Mouse (Mus musculus) adrenal gland, postnatal 36 days (tissue): ENCODE measurements at regions not wholly inside any gene's neighbourhood (a gene's known extent, or its start where the extent isn't known, plus 50 kb on each side); places are given as distances from the start of the nearest gene placed in this dataset.

Experiments
- DNase-seq, 2 experiments: peaks; one replicate each; pipeline ENCODE4 v3.0.0; 2021; ENCODE audit warnings: mixed read lengths in 1 of 2

DNA sequence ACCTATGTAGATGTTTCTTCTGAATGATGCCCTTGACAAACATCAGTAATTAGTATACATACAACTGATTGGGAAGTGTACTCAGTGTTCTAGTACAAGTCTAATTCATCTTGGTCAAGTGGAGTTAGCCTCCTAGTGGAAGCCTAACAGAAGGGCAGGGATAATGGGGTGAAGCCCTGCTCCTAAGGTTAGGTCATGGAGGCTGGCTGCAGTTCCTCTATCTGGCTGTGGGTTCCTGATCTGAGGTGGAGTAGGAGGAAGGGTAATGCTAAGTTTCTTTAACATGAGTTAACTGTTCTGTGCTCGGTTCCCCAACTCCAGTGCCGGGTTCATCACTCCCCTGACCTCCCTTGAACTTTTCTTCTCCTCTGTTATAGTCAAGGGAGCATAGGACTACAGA is 281.1 kb upstream of the Tle3 start:
- no peak for DNase-seq

DNA sequence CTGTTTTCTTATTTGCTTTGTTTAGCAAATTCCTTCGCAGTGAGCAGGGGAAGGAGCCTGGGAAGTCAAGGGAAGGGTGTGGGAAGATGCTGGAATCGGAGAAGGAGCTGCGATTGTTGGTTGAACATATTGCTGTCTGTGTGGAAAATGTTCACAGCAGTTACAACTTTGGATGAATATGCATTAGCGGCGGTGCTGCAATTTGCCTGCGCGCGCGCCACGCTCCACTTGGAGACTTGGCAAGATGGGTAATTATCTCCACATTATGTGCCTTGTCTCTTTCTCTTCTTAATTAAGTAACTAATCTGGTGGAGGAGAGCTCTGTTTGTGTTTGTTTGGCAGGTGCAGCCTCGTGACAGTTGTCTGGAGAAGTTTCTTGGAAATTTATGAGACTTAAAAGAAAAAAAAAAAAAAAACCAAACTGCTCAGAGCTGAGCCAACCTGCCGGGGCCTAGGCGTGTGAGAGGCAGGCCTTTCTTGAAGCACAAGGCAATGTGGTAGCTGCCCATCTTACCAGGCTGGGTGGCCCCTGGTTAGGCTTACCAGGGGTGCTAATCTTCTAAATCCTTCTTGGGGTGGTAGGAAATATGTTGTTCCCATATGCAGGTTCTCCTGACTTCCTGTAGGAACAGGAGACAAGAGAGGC is 279.2 kb upstream of the Tle3 start:
- DNase-seq = no peak

DNA sequence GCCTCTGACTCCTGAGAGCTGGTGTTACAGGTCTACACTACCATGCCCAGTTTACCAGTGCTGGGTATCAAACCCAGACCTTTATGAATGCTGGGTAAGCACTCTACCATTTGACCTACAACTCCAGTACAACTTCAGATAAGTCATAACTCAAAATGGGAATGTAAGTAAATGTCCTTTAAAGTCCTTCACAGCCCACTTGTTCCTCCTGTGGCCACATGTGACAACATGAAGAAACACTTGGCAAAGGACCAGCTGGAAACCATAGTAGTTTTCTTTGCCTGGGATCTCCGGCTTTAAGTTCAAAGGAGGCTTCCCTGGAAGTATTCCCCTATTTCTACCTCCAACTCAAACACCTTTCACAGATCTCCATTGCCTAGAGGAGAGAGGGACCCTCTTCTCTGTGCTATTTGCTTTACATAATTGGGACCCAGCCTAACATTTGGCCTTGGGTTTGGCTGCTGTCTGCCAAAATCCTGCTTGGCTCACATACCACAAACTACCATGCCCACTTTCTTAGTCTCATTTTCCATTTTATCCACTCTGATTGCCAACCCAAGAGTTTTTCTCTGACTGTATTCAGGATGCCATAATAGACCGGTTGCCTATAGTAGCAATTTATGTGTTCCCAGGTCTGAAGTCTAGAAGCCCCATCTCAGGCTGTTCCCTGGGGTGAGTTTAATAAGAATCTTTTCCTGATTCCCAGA is 276.9 kb upstream of the Tle3 start:
- DNase-seq = peak in 1 of 2 experiments; percentile 28

DNA sequence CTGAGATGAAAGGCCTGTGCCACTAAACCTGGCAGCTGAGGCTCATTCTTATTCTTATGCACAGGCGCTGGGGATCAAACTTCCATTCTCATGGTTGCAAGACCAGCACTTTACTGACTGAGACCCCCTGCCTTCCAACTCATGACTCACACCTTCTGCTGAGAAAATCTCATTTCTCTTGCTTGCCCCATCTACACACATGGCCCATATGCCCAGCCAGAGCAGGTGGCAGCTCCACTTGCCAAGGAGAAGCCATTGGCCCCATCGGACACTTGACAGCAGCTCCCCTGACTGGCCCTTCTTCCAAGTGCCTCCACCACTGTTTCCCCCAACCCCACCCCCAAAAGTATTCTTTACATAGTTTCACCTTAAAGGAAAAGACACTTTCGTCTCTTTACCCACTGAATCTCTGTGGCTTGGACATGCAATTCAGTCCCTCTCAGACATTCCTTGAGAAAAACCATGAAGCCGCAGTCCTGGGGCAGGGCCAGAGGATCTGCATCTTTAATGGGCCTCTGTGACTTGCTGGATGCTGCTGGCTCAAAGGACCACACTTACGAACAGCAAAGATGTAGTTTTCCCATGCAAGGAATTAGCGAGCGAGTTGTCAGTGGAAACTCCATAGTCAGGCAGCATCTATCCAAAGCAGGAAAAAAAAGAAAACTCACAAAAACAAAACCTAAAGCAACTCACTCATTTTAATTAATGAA is 270.3 kb upstream of the Tle3 start:
- DNase-seq = no peak

DNA sequence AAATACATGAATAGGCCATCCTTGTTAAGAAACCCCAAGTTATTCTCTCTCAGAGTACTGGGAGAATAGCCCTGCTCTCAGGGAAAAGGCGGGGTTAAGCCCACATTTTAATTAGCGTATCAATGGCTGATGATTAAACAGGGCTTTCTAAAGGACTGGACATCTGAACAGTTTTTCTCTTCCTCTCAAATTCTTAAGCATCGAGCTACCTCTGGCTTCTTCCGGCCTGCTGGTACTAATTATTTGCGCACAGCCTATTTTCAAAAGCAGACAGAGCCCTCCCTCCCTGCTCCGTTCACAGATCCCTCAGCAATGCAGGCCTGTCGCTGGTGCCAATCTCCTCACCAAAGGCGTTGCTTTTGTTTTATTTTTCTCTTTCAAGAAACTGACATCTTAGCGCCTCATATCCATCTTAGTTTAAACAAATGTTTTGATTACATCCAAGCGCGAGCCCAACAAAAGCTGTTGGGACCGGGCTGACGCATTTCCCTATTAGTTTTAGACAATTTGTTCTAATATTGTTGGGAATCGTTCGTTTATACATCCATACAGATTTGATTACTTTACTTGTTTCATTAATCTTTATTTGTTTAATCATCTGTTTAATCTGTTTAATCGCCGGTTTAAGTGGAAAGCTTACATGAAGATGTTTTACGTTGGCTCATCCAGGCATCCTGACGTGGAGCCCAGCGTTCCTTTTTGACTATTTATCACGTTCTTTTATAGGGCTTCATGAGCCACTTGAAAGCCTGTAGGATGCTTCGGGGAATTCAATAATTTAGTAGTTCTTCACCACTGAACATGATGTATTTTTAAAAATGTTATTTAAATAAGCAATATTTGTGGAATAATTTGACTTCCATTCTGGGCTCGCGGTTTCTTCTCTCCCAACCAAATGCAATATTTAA is 269.5 kb upstream of the Tle3 start:
- DNase-seq = no peak

DNA sequence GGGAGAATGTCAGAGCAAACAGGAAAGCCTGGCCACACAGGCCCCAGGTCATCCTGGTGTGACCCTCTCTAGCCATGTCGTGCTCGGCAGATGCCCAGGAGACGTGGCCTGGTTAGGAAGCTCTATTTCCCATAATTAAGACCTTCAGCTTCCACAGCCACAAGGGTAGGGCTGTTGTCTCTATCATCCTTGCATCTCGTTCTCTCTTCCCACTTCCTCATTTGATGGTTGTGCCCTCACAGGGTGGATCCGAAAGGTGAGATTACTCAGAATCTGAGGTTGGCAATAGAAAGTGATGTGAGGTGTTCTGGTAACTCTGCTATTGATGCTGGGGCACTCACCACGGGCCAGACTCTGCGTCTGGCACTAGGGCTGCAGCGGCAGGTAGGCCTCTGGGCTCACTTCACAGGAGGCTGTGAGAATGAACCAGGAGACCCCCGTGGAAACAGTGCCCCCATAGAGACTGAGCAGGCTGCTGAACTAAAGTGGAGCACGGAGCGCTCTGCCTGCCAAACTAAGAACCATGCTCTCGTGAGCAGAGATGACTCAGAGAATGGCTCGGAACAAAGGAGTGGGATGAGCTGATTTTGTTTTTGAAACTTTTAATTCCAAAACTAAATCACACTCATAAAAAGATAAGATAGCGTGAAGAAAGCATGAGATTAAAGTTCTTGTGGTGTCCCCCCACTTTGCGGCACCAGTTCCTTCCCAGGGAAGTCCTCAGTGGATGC is 266.5 kb upstream of the Tle3 start:
- DNase-seq = no peak

DNA sequence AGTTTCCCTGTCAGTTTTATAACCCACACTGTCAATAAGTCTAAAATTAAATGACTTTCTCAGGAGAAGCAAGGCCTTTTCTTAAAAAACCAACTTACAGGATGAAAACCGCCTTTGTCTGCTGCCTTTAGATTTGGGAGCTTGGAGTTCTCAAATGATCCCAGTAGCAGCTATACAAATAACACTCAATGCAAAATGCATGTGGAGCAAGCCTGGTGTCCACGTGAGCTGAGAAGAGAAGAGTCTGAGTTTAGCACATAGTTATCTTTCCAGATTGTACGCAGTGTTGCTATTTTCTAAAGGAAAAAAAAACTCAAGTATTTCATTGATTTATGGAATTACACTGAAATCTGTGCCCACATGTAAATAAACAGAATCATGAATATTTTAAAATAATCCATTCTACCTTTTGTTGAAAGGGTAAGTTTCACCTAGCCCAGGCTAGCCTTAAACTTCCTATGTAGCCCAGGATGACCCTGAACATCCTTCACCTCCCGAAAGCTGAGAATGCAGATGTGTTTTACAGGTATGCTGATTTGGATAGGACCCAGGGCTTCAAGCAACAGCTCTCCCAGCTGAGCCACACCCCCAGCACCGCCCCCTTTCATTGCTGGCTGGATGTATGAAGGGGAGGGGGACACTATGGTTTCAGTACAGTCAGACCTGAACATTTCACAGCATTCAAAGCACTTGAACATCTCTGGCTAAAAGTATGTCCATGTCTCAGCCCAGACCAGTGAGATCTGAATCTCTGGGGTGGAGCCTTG is 262.5 kb upstream of the Tle3 start:
- no peak for DNase-seq

DNA sequence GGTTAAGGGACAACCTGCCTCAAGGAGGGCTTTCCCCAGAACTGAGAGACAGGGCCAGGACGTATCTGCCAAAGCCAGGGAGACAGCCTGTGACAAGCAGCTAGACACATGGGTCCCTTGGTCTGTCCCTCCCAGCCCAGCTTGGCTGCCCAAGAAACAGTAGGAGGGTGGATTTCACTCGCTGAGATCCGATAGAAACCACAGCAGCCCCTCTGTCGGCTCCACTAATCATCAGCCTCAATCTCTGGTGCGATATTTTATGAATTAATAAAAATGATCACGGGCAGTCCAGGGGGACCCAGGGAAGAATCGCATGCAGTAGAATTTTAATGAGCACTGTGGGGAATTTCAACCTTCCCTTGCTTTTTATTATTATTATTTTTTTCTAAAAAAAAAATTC is 261.0 kb upstream of the Tle3 start:
- DNase-seq = no peak

DNA sequence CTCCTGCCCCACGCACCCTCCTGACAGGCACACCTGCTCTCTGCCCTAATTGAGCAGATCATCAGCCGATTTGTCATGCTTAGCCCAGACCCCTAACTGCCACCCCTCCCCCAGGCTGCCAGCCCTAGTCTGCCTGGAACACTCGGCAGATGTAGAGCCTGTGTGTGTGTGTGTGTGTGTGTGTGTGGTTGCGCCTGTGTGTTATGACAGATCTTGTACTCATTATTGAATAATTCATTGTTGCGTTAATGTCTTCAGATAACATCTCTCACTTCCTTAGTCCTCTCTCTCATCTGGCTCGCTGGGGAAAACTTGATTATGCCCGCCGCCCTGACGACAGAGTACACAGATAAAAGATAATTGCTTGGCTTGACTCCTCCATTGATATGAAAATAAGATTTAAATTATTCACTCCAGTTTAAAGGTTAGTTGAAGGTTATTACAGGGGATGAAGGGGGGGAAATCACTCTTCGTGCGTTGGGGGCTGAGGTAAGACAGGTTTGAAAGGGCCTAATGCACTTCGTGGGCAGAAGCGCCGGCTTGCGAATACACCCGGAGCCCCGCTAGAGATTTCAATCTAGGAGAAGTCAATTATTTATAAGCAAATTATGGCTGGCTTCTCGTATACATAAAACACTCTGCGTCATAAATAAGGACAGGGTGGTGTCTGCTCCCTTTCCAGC is 260.3 kb upstream of the Tle3 start:
- no peak for DNase-seq

DNA sequence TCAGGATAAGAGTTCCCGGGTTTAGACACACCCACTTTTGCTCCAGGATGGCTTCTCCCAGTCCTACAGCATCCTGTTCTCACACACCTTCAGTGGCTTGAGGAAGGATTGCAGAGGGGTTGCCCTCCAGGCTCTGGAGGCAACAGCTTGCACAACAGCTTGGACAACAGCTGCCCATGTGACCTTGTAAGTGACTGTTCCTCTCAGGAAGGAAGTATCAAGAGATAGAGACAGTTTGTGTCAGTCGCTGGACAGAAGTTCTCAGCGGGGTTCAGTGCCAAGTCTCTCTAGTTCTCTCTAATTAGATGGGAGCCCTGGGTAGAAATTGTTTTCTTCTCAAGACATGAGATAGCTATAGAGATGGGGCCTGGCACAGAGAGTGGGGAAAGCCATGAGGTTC is 252.9 kb upstream of the Tle3 start:
- peak in 1 of 2 experiments; percentile 23 for DNase-seq

DNA sequence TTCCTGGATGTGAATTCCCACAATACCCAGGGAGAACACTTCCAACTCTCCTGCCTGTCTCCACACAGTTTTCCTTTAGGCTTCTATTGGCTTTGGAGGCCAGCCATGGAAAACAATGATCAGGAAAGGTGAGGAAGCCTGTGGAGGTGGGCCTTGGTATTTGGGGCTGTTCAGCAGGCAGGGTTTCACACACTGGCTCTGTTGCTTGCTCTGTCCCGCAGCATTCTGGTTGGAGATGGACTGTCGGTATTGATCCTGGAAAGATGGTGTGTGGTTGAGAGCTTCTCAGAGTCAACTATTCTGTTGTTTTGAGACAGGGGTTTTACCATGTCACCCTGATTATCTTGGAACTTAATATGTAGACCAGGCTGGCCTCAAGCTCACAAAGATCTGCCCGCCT is 251.6 kb upstream of the Tle3 start:
- DNase-seq = no peak

DNA sequence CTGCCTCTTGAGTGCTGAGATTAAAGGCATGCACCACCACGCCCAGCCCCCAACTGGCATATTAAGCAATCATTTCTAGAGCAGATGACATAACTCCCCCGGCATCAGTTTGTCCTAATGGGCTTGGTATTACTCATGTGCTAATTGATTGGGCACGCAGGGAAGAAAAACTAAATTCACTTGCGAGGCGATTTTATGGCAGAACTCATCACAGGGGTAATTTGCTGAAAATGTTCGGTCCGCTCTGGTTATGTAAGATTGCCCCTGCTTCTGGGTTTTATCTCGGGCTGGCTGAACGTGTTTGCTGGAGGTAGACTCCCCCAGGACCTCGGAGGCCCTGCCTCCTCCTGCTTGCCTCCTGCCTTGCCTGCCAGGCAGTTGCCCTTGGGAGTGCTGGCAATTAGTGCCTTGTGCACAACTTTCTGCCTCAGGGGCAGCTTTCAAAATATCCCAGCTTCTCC is 251.2 kb upstream of the Tle3 start:
- peak; percentile 60 to 61 for DNase-seq

DNA sequence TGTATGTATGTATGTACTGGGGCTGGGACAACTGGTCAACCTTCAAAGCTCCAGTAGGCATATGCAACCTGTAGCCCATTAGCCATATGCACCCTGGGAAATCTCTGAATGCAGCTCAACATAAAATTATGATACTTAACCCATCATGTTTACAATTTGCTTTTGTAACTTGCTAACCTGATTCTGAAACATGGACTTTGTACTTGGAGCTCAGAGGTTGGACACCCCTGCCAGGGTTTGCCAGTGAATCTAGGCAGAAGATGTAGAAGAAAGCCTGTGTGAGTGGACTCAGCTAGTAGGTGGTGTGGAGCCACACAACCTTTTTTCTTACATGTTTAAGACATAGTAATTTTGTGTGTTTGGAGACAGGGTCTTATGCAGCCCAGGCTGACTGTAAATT is 248.7 kb upstream of the Tle3 start:
- DNase-seq = no peak

DNA sequence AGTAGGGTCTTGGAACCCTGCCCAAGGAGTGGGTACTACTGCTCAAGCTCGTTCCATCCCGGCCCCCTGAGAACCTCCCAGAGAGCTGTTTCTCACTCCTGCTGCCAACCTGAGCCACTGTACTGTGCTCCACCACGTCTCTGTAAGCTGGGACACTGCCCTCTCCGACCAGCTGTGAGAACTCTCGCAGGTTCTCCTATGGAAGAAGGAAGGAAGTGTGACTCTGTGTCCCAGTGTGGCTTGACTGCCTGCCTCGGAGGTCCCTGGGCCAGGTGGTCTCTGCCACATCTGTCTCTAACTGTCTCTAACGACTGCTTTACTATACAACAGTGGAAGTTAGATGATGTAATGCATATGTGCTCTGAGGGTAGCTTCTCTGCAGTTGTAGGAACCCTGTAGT is 246.4 kb upstream of the Tle3 start:
- DNase-seq = no peak

DNA sequence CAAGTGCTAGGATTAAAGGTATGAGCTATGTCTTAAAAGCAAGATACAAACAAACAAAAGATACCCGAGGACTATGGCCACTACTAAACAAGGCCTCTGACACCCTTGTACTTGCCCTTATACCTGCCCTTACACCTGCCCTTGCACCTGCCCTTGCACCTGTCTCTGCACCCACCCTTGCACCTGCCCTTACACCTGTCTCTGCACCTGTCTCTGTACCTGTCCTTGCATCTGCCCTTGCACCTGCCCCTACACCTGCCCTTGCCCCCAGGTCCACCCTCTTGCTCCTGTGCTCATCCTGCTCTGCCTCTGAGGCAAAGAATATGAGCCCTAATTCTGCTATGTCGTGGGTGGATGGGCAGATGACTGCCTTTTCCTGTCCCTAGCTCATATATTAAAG is 244.1 kb upstream of the Tle3 start:
- no peak for DNase-seq

DNA sequence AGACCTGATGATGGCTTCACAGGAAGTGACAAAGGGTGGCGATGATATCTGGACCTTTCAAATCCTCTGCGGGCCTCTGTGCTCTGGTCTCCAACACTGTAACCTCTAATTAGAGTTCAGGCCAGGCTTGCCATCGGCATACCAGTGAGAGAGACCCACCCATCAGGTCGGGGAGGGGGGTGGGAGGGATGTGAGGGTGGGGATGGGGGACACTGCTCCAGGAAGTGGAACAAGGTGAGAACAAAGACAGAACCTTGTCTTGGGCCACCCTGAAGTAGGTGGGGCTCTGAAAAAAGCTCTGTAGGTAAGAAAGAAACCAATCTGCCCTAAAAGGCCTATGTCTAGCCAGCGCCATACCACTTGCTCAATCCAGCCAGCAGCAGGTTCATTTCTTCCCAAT is 243.0 kb upstream of the Tle3 start:
- DNase-seq = no peak

DNA sequence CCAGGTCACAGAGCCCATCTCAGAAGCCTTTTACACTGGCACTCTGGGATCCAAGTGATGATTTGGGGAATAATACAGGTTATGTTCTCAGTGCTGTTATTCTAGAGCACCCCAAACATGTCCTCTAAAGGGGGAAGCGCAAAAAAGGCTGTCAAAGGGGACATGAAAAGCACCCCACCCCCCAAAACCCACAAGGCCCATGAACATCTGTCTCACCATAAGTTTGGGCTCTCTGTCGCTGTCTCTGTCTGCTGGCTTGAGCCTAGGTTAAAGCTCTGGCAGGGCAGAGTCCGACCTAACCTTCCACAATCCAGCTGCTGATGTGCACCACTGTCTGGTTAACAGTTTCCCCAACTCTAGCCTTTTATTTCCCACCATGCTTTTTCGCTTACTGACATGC is 241.3 kb upstream of the Tle3 start:
- no peak for DNase-seq

DNA sequence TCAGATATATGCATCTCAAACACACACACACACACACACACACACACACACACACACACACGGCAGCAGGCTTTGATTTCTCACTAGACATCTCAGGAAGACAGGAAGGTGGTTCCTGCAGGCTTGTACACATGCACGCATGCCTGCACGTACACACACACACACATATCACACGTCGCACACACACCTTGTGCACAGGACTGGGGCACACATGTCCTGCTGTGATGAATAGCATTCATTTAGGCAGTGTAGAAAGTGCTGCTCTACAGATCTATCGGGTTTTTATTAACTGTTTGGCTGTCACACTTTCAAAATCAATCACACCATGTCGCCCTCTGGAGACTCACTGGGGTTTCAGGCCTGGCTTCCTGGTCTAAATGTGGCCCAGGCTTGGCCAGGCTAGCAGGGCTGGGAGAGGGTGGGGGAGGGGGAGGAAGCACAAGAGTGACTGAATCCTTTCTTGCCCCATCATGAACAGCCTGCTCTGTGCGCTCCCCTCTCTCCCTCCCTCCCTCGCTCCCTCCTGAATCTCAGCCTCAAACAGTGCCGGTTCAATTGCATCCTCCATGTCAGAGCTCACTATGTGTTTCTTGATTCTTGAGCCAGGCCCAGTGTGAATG is 236.8 kb upstream of the Tle3 start:
- DNase-seq = no peak

DNA sequence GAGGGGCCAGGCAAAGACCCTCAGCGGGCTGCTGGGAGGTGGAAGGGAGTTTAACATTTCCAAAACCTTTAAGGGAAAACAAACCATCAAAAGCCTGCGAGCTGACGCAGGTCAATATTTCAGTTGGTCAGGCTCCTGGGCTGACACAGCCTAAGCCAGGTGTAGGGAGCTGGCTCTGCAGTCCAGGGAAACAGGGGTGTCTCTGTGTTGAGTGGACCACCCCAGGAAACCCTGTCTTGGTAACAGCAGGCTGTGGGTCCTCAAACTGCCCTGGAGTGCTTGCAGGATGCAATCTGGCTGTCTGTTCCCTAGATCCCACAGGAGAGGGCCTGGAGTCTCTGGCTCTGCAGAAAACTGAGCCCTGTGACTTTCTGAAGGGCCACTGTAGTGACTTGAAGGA is 236.2 kb upstream of the Tle3 start:
- DNase-seq = no peak
